Mouse (Mus musculus) CD4-positive helper T cell, adult 2 months (primary cell): Measurements from ENCODE around the gene Siah3.

Source experiments
- DNase-seq: peaks from one replicate; pipeline ENCODE4 v3.0.0-alpha.2; 2012; ENCODE audit warnings: low read depth, missing footprints, low spot score

Siah3 gene

DNA sequence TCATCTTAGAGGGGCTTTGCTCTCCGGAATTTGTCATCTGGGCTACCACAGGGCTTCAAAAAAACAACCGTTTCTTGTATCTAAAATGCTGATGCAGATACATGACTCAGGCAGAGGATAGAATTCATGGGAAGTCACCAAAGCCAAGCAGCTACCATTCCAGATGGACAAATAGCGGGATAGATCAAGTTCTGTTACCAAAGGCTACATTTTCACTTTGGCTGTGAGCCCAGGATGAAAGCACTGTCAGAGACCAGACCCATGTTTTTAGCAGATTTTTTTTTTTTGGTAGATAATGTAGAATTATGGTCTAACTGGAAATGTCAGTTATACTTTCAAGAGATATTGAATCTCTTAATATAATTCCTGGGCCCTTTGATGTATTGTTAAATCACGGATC is 7.4 kb downstream of the Siah3 start:
- DNase-seq: no peak

GRCm38 (mm10) chr14:75468941-75469340 is 13.2 kb downstream of the Siah3 start:
- DNase-seq: no peak

DNA sequence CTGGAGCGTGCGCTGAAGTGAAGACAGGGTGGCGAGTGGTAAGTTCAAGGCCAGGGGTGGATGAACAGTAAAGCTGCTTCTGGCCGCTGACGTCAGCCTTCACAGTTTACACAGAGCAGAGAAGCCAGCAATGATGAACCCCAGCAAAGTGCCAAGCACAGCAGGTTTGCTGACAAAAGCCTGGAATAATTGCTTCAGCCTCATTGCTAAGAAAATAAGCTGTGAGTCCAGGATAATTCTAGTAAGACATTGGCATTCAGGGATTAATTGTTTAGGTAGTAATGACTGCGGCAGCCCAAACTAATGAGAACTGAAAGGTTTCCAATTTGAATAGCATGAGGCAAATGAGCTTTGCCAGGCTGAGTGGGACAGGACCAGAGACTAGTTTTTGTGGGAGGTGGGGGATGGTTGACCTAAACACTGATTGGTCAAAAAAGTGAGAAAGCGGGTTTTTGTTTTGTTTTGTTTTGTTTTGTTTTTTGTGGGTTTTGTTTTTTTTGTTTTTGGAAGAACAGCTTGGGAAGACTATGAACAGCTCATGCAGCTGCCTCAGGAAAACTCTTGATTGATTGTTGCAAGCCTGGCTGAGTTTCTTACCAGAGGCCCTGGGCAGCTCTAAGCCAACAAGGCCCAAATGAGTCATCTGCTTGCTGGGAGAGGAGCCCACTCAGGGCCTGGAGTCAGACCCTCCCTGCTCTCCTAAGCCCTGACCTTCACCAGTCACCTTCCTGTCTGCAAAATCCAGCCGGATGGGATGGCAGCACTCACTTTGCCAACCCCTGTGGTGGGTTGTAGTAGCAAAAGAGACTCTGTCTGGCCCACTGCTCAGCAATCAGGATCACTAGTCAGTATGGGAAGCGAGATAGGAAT is 17.5 kb downstream of the Siah3 start:
- no peak for DNase-seq

GRCm38 (mm10) chr14:75475887-75476286 is 20.1 kb downstream of the Siah3 start:
- no peak for DNase-seq

DNA sequence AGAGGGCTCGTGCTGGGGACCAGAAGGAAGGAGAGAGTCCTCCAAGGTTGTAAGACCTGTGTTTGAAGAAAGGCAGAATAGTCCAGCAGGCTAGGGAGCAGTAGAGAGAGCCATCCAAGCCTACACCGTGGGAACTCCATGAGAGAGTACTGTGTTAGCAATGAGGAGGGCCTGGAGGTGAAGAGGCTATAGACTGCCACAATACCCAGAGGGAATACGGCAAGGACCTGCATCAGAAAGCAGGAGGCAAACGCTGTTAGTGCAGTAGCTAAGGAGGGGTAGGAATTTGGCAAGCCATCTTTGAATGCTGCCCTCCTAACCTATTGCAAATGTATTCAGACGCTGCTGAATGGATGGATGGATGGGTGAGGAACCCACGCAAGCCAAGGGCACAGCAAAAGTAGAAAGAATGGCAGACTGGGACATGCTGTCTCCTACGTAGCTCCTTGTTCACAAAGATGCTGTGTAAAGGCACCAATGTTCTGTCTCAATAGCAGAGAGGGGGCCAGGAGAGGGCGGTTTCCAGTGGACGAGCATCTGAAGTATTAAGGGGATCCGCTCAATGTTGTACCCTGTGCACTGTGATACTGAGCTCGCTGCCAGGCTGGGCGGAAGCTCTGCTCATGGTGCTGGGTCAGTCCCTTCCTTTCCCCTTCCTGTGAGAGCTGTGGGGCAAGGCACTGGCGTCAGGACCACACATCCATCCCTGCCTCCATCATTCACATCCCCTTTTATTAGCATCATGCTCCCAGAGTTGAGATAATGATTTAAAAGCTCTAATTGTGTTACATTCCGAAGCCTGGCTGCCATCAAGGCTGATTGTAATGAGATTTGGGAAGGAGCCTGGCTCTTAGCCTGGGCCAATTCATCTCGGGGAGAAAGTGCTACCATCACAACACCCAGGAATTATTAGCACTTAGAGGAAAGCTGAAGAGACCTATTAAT is 26.7 kb downstream of the Siah3 start:
- no peak for DNase-seq

GRCm38 (mm10) chr14:75483176-75483546 is 27.4 kb downstream of the Siah3 start:
- no peak for DNase-seq

GRCm38 (mm10) chr14:75487932-75488331 is 32.1 kb downstream of the Siah3 start:
- DNase-seq: no peak

DNA sequence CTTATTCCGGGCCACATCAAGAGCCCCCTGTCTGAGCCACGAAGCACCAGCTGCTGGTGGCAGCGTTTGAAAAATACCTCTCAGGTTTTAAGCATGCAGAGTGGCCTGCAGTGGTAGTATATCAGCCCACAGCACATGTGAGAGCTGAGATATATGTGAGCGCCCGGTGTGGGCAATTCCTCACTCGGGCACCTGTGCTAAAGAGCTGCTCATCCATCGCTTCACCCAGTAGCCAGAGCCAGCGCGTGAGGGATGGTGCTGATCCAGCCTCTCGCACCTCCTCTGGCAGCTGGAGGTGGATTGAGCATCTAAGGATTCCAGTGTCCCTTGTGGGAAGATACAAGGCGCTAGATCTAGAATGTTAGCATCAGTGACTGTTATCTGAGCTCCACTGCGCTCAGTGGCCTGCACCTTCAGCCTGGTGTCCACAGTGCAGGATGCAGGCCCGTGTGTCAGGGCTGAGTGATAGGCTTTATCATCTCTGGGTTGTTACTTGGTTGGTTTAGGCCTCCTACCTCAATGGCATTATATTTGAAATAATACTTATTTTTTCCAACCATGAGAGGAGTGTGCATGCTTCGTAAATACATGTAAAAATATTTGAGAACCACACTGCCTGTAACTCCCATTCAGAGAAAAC is 37.9 kb downstream of the Siah3 start:
- DNase-seq: no peak

DNA sequence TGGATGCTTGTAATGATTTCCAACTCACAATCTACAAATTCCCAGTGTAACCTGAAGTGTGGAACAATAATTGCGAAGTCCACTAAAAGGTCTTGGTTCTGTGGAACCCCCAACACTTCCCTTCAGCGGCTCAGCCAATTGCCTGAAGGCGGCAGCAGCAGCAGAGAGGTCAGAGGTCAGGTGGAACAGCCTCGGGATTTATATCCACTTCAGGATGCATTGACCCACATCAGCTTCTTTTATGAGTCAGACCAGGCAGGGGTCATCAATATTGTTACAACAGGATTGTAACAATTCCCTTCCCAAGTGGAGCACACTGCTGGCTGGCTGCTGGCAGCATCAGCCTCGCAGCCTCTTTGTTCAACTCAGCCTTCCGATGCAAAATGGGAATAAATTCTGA is 39.1 kb downstream of the Siah3 start:
- no peak for DNase-seq

- no peak for DNase-seq
Measured at GRCm38 (mm10) chr14:75501501-75501990, 45.8 kb downstream of the Siah3 start.

GRCm38 (mm10) chr14:75502446-75502845 is 46.7 kb downstream of the Siah3 start:
- no peak for DNase-seq

DNA sequence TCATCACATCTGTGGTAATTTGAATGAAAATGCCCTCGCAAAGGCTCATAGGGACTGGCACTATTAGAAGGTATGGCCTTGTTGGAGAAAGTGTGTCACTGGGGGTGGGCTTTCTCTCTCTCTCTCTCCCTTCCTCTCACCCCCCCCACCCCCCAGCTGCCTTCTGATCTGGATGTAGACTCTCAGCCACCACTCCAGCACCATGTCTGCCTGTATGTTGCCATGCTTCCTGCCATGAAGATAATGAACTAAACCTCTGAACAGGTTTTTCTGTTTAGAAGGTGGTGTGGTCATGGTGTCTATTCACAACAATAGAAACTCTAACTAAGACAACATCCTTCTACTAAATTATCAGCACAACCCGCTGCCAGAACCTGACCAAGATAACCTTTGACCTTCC is 48.5 kb downstream of the Siah3 start:
- no peak for DNase-seq

GRCm38 (mm10) chr14:75505126-75505840 is 49.5 kb downstream of the Siah3 start:
- no peak for DNase-seq

- DNase-seq: peak; percentile 25
Measured at GRCm38 (mm10) chr14:75506246-75506645, 50.5 kb downstream of the Siah3 start.

DNA sequence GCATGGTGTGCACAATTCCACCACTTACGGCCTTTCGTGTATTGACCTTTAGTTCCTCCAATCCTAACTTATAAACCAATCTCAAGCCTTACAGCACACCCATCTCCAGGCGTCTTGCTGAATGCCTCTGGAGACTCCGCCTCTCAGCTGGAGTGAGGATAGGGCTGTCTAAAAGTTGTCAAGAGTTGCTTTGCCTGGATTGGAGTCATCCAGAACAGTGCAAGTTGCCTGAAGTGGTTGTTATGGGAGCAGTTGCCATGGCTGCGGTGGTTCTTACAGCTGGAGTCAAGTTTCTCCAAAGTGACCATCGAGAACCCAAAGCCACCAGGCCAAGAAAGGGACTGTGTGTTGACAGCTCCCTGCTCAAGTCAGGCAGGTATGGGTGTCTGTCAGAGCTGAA is 54.3 kb downstream of the Siah3 start:
- no peak for DNase-seq

- no peak for DNase-seq
Measured at GRCm38 (mm10) chr14:75512946-75513345, 57.2 kb downstream of the Siah3 start.

DNA sequence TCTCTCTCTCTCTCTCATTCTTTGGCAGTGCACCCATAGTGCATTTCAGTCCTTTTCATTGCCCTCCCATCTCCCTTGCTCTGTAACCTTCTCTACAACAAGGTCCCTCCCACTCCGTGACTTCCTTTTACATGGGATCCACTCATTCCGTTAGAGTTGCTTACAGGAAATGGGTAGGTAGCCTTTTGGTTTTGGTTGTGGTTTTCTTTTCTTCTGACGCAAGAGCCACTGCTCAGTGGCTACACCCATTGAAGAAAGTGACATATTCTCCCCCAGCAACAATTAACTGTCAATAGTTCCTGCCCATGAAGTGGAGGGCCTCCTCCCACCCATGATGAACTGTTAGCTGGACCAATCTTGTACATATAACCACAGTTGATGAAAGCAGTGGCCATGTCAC is 60.4 kb downstream of the Siah3 start:
- peak; percentile 92 for DNase-seq

GRCm38 (mm10) chr14:75516917-75517595 is 61.3 kb downstream of the Siah3 start:
- DNase-seq: no peak

- DNase-seq: no peak
Measured at GRCm38 (mm10) chr14:75518196-75518887, 62.6 kb downstream of the Siah3 start.

DNA sequence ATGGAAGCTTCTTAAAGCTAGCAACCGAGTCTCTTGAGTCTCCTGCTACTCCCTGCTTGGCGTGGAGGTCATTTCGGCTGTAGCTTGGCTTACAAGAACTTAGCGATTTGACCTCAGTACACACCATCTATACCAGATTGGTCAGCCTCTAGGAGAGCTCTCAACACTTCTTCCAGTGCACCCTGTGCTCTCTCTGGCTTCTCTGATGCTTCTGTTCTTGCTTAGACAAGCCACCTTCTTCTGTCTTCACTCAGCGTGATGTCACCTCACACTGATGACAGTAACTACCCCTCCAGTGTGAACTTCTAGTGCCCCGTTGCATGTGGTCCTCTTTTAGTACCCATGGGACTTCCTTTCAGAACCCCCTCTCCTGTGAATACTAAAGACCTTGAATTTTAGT is 63.1 kb downstream of the Siah3 start:
- DNase-seq: no peak
